Mouse (Mus musculus) myocyte (in vitro differentiated cells): ENCODE data around the gene Pmpca.

Experiments used
- MYOD1 ChIP-seq, 3 experiments: IDR thresholded peaks; one replicate each; pipeline ENCODE4 v1.6.1; 2011; ENCODE audit warnings: control low read depth in 2 of 3, low read depth in 2 of 3, mild to moderate bottlenecking in 2 of 3, moderate library complexity in 1 of 3; ENCODE audit not compliant: insufficient read length in 2 of 3, control insufficient read depth in 1 of 3
- POLR2A ChIP-seq: IDR thresholded peaks from one replicate; pipeline ENCODE4 v1.6.1; 2011; ENCODE audit warnings: low read depth, mild to moderate bottlenecking, control low read depth, moderate library complexity; ENCODE audit not compliant: insufficient read length
- TCF12 ChIP-seq: IDR thresholded peaks from one replicate; pipeline ENCODE4 v1.6.1; 2011; ENCODE audit warnings: mild to moderate bottlenecking, control low read depth; ENCODE audit not compliant: poor library complexity, insufficient read depth, severe bottlenecking
- USF1 ChIP-seq: IDR thresholded peaks from one replicate; pipeline ENCODE4 v1.6.1; 2011; ENCODE audit warnings: low read depth, mild to moderate bottlenecking, control low read depth, moderate library complexity

- TF ChIP-seq TCF12: no peak
- TF ChIP-seq USF1: no peak
- no peak for TF ChIP-seq MYOD1 (IDR thresholded peaks at IDR 0.05; ENCODE audit: control insufficient read depth in 1 of 3, insufficient read length in 2 of 3, low read depth in 2 of 3)
- TF ChIP-seq POLR2A: no peak
Observed at GRCm38 (mm10) chr2:26364738-26365465, 24.2 kb upstream of the Pmpca start.
